Mouse (Mus musculus) G1E (cell line): ENCODE results near the gene Glg1. TPM values are rescaled to one million over a fixed set of nuclear protein-coding genes. Genes with fewer than 3 reads are reported as not detected.

ENCODE experiments used
- ATAC-seq: 2 replicates; pipeline ENCODE4 v1.8.0; 2016; ENCODE audit warnings: mild to moderate bottlenecking; ENCODE audit not compliant: insufficient number of reproducible peaks, poor library complexity, low FRiP score, severe bottlenecking; ENCODE audit errors: extremely low read depth
- DNase-seq: peaks from one replicate; pipeline ENCODE4 v3.0.0; 2012; ENCODE audit warnings: low spot score
- H3K27me3 ChIP-seq: 2 replicates; pipeline ENCODE4 v1.6.1; 2012; ENCODE audit warnings: mild to moderate bottlenecking, low read length, inconsistent platforms; ENCODE audit not compliant: insufficient read depth
- H3K36me3 ChIP-seq: replicated peaks from 2 replicates; pipeline ENCODE3; 2012; ENCODE audit warnings: mild to moderate bottlenecking, inconsistent platforms
- H3K4me1 ChIP-seq: 2 replicates; pipeline ENCODE4 v1.6.1; 2012; ENCODE audit warnings: low read depth, low read length, inconsistent platforms, mixed read lengths; ENCODE audit not compliant: insufficient read depth
- H3K4me3 ChIP-seq: 2 replicates; pipeline ENCODE4 v1.5.1; 2012; ENCODE audit warnings: low read depth, mild to moderate bottlenecking, inconsistent platforms, low read length, moderate library complexity, mixed read lengths
- H3K9me3 ChIP-seq: replicated peaks from 2 replicates; pipeline ENCODE4 v1.6.1; 2012; ENCODE audit warnings: inconsistent platforms
- CTCF ChIP-seq: IDR thresholded peaks from 2 replicates; pipeline ENCODE4 v1.5.1; 2012; ENCODE audit warnings: low read depth, low read length, inconsistent platforms, mixed read lengths
- GATA1 ChIP-seq: IDR thresholded peaks from 2 replicates; pipeline ENCODE4 v1.6.1; 2012; ENCODE audit warnings: borderline replicate concordance, low read length, inconsistent platforms, mixed read lengths
- GATA2 ChIP-seq: IDR thresholded peaks from 2 replicates; pipeline ENCODE4 v1.6.1; 2012; ENCODE audit warnings: low read depth, low read length, inconsistent platforms, borderline replicate concordance
- POLR2AphosphoS5 ChIP-seq: IDR thresholded peaks from 2 replicates; pipeline ENCODE4 v1.6.1; 2012; ENCODE audit warnings: low read depth, low read length, inconsistent platforms; ENCODE audit not compliant: insufficient replicate concordance
- TAL1 ChIP-seq: conservative IDR thresholded peaks from 2 replicates; pipeline ENCODE4 v1.6.1; 2012; ENCODE audit warnings: low read depth, low read length, inconsistent platforms, mixed read lengths
- polyA plus RNA-seq: library from polyadenylated mRNA; stranded (reverse); fragments of >175 nt; gene quantifications from 2 replicates; pipeline ENCODE4 v1.2.3, GENCODE M21; 2012
- total RNA-seq, 2 experiments: library from RNA; stranded (forward) in 1 of 2; stranded (reverse) in 1 of 2; fragments of 200-1000 nt in 1 of 2; fragments of >200 nt in 1 of 2; fragmentation: Nextera tagmentation in 1 of 2; gene quantifications; 2 replicates each; pipeline ENCODE4 v1.2.3; 2014 to 2017

The Glg1 gene
- total and polyA plus RNA-seq, 3 experiments, result 12.7 to 71.0 (median 22.7) TPM

- H3K36me3 ChIP-seq, result peaks cover 6% of the 10 kb centered on the region
- ATAC-seq, result no peak
- H3K4me3 ChIP-seq, result no peak overlapping the region
- H3K9me3 ChIP-seq, result no peaks in the 10 kb centered on the region
- H3K27me3 ChIP-seq, result no peaks in the 10 kb centered on the region
- TF ChIP-seq POLR2AphosphoS5 (no peak), GATA1 (no peak), CTCF (no peak), TAL1 (no peak), GATA2 (no peak)
- DNase-seq, result no peak
- peaks cover 3% of the 10 kb centered on the region; the same call in 1 of the 2 replicates for H3K4me1 ChIP-seq
These were observed 55.7 kb downstream of the Glg1 start for GRCm38 (mm10) chr8:111203341-111203740.

GRCm38 (mm10) chr8:111197966-111198365, 61.0 kb downstream of the Glg1 start:
- no peak for ATAC-seq
- TF ChIP-seq CTCF (no peak), TAL1 (no peak), POLR2AphosphoS5 (no peak), GATA1 (no peak), GATA2 (no peak)

GRCm38 (mm10) chr8:111196181-111196580, 62.8 kb downstream of the Glg1 start:
- no peak for TF ChIP-seq GATA2
- TF ChIP-seq POLR2AphosphoS5, result no peak
- no peak for TF ChIP-seq TAL1
- TF ChIP-seq GATA1, result no peak
- TF ChIP-seq CTCF, result no peak
- peaks cover 50% of the 10 kb centered on the region for H3K36me3 ChIP-seq
- ATAC-seq, result no peak

More at GRCm38 (mm10) chr8:111197966-111198365, 61.0 kb downstream of the Glg1 start:
- Histone ChIP-seq H3K27me3 (no peaks in the 10 kb centered on the region), H3K36me3 (peaks cover 45% of the 10 kb centered on the region), H3K9me3 (no peaks in the 10 kb centered on the region), H3K4me1 (no peaks in the 10 kb centered on the region), H3K4me3 (no peak overlapping the region)
- no peak for DNase-seq

DNA sequence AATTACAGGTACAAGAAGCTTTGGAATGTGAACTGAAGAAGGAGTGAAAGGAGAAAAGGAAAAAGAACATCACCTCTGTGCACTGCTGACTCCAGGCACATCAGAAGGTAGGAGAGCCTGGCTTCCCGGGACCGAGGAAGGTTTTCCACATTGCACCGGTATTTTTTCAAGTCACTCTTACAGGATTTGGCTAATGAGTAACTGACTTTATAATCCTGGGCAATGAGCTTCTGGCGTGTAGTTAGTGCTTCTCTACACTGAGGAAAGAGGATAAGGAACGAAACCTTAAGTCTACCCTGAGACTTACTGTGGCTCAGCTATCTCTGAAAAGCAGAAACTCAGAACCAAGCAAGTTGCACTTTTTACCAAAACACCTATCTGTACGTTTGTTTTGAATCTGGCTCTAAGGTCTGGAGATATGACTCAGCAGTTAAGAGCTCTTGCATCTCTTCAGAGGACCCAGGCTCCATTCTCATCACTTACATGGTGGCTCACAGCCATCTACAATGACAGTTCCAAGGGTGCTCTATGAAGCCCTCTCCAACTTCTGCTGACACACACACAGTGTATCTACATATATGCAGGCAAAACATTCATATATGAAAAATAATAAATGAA, 70.3 kb downstream of the Glg1 start:
- no peak for ATAC-seq
- Histone ChIP-seq H3K4me3 (no peak overlapping the region), H3K27me3 (no peaks in the 10 kb centered on the region), H3K4me1 (no peaks in the 10 kb centered on the region), H3K9me3 (no peaks in the 10 kb centered on the region), H3K36me3 (peaks cover 41% of the 10 kb centered on the region)
- no peak for TF ChIP-seq TAL1
- TF ChIP-seq GATA1, result no peak
- TF ChIP-seq CTCF, result no peak
- no peak for TF ChIP-seq GATA2
- TF ChIP-seq POLR2AphosphoS5, result no peak
- DNase-seq, result no peak

More at GRCm38 (mm10) chr8:111196181-111196580, 62.8 kb downstream of the Glg1 start:
- Histone ChIP-seq H3K27me3 (no peaks in the 10 kb centered on the region), H3K9me3 (no peaks in the 10 kb centered on the region), H3K4me1 (no peaks in the 10 kb centered on the region), H3K4me3 (no peak overlapping the region)
- no peak for DNase-seq

GRCm38 (mm10) chr8:111187470-111187869, 71.5 kb downstream of the Glg1 start:
- no peaks in the 10 kb centered on the region for H3K9me3 ChIP-seq
- DNase-seq, result no peak
- ATAC-seq, result no peak
- no peaks in the 10 kb centered on the region for H3K27me3 ChIP-seq
- peaks cover 44% of the 10 kb centered on the region for H3K36me3 ChIP-seq
- TF ChIP-seq TAL1 (no peak), GATA1 (no peak), CTCF (no peak), GATA2 (no peak), POLR2AphosphoS5 (no peak)
- no peak overlapping the region for H3K4me3 ChIP-seq
- no peaks in the 10 kb centered on the region for H3K4me1 ChIP-seq

DNA sequence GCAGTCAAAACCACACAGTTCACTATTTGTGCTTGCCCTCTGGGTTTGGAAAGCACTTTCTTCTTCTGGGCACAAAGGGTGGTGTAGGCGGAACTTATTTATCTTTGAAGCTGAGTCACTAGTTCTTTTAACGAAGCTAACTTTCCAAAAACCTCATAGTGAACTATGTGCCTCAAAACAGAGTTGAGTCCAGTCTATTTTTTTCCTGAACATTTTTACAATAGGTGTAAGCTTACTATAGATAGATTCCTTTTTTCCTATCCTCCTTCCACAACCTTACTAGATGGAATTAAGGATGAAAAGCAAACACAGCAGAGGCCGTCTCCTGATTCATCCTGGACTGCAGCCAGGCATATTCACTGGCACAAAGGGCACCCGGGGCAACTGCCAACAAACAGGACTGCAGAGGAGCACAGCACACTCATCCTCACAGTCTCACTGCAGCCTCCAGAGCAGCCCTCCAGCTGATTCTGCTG, 73.5 kb downstream of the Glg1 start:
- Histone ChIP-seq H3K27me3 (no peaks in the 10 kb centered on the region), H3K4me3 (no peak overlapping the region), H3K4me1 (no peaks in the 10 kb centered on the region), H3K36me3 (peaks cover 50% of the 10 kb centered on the region), H3K9me3 (no peaks in the 10 kb centered on the region)
- TF ChIP-seq TAL1, result no peak
- TF ChIP-seq GATA1, result no peak
- TF ChIP-seq CTCF, result no peak
- no peak for TF ChIP-seq POLR2AphosphoS5
- no peak for TF ChIP-seq GATA2
- ATAC-seq, result no peak
- DNase-seq, result no peak
